In genomic region chr5:85571381-85571780, GRCm38 (mm10) we compare ENCODE assay signal across 11 mouse cellular contexts.
DNase-seq lines count a peak whose midpoint lies in the region; ATAC-seq lines count a peak whose summit lies in the region.
"Had no signal": no experiment of that assay in that cellular context is flagged by ENCODE, and none has a peak within 500 bp of the region (broad histone marks: within the 10 kb centered on the region; RNA-seq: fewer than 3 reads in every experiment).

No protein-coding gene starts in this region.

- H3K4me1 ChIP-seq in forebrain, embryonic 14.5 days (ENCODE audit: control insufficient read depth, insufficient read depth, low read length): peaks cover 4% of the 10 kb centered on the region; the same call in 1 of the 2 replicates
- no peaks in the 10 kb centered on the region for H3K4me1 ChIP-seq in heart, embryonic 11.5 days (ENCODE audit: control insufficient read depth, insufficient read depth, low read length)
- H3K4me1 ChIP-seq: heart, embryonic 15.5 days had no signal

- no peaks in the 10 kb centered on the region for H3K36me3 ChIP-seq in forebrain, embryonic 14.5 days (ENCODE audit: control insufficient read depth, insufficient read depth, low read length)
- H3K36me3 ChIP-seq in heart, embryonic 11.5 days (ENCODE audit: control insufficient read depth, insufficient read depth, low read length): no peaks in the 10 kb centered on the region
- H3K36me3 ChIP-seq: heart, embryonic 15.5 days had no signal

- no peak overlapping the region for H3K4me3 ChIP-seq in forebrain, embryonic 14.5 days (ENCODE audit: low read depth, low read length)
- H3K4me3 ChIP-seq in heart, embryonic 11.5 days (ENCODE audit: low read depth, low read length): no peak overlapping the region
- H3K4me3 ChIP-seq: heart, embryonic 15.5 days had no signal

- H3K4me2 ChIP-seq in forebrain, embryonic 14.5 days (ENCODE audit: low read length): no peak overlapping the region
- H3K4me2 ChIP-seq in heart, embryonic 11.5 days: no peak overlapping the region
- H3K4me2 ChIP-seq: heart, embryonic 15.5 days had no signal

- no peaks in the 10 kb centered on the region for H3K27me3 ChIP-seq in forebrain, embryonic 14.5 days (replicated peaks; ENCODE audit: control insufficient read depth, insufficient read depth, low read length)
- no peaks in the 10 kb centered on the region for H3K27me3 ChIP-seq in heart, embryonic 11.5 days (ENCODE audit: control insufficient read depth, insufficient read depth, low read length)
- H3K27me3 ChIP-seq: heart, embryonic 15.5 days had no signal

- 33% methylated on average over 3 of the region's 3 CpGs for WGBS in forebrain, embryonic 14.5 days
- 74% methylated on average over 3 of the region's 3 CpGs for WGBS in heart, embryonic 11.5 days (ENCODE audit: insufficient replicate concordance)

- peak; percentile 89 for ATAC-seq in forebrain, embryonic 14.5 days
- ATAC-seq in heart, embryonic 11.5 days (replicated peaks; ENCODE audit: insufficient number of reproducible peaks, low FRiP score, low TSS enrichment): no peak

- H3K9ac ChIP-seq in forebrain, embryonic 14.5 days (ENCODE audit: low read length): no peak overlapping the region
- H3K9ac ChIP-seq in heart, embryonic 11.5 days (ENCODE audit: low read depth, low read length): no peak overlapping the region
- H3K9ac ChIP-seq: heart, embryonic 15.5 days had no signal

- peak; percentile 10 for DNase-seq in layer of hippocampus, adult 11-12 months (ENCODE audit: low spot score)
- no peak for DNase-seq in layer of hippocampus, postnatal 25 days (ENCODE audit: extremely low spot score in 1 of 2, low spot score in 1 of 2)
- DNase-seq in right cerebral cortex, postnatal 25 days: peak; percentile 4
- DNase-seq in right cerebral cortex, postnatal 36 days (ENCODE audit: low spot score in 2 of 2): no peak
- peak; percentile 87 for DNase-seq in forebrain, embryonic 14.5 days (ENCODE audit: low spot score)
- DNase-seq in telencephalon, adult 2 months (ENCODE audit: low read depth, low spot score): peak; percentile 16
- DNase-seq in spleen, postnatal 14 days (ENCODE audit: low spot score in 2 of 2): no peak
- DNase-seq: adrenal gland, postnatal 36 days had no signal

- H3K27ac ChIP-seq in forebrain, embryonic 14.5 days (ENCODE audit: low read depth, low read length): peak overlapping the region; percentile 74
- no peak overlapping the region for H3K27ac ChIP-seq in heart, embryonic 11.5 days (ENCODE audit: low read depth, low read length)
- H3K27ac ChIP-seq: heart, embryonic 15.5 days; stomach, postnatal 0 days had no signal

- no peaks in the 10 kb centered on the region for H3K9me3 ChIP-seq in forebrain, embryonic 14.5 days (replicated peaks; ENCODE audit: control insufficient read depth, low read length)
- no peaks in the 10 kb centered on the region for H3K9me3 ChIP-seq in heart, embryonic 11.5 days (replicated peaks; ENCODE audit: control insufficient read depth, low read length)
- H3K9me3 ChIP-seq: heart, embryonic 15.5 days had no signal

Comparison
In these comparisons a context has a peak if more than half of its experiments do, and no peak if none do; other contexts are left out.
1. DNase-seq: peak in layer of hippocampus, adult 11-12 months (single experiment), right cerebral cortex, postnatal 25 days (single experiment), forebrain, embryonic 14.5 days (single experiment) and telencephalon, adult 2 months (single experiment); none in layer of hippocampus, postnatal 25 days (0 of 2), right cerebral cortex, postnatal 36 days (0 of 2) and spleen, postnatal 14 days (0 of 2).